Mouse (Mus musculus): Measurements from ENCODE around the gene Pakap. TPM values are rescaled to one million over a fixed set of nuclear protein-coding genes. Genes with fewer than 3 reads are reported as not detected.

Pakap gene
- polyA plus RNA-seq, 1 experiment from 2014 or later = 22.9 TPM

- Histone ChIP-seq H3K27ac (replicated peaks; ENCODE audit: low read depth, low read length) (no peak overlapping the region), H3K36me3 (replicated peaks; ENCODE audit: control insufficient read depth, insufficient read depth, low read depth, low read length) (no peaks in the 10 kb centered on the region), H3K27me3 (ENCODE audit: control insufficient read depth, insufficient read depth, low read length) (no peaks in the 10 kb centered on the region), H3K9me3 (replicated peaks; ENCODE audit: control insufficient read depth, low read length) (no peaks in the 10 kb centered on the region), H3K9ac (replicated peaks; ENCODE audit: low read length) (no peak overlapping the region), H3K4me1 (ENCODE audit: control insufficient read depth, insufficient read depth, low read length) (no peaks in the 10 kb centered on the region), H3K4me2 (ENCODE audit: low read depth, low read length) (no peak overlapping the region), H3K4me3 (ENCODE audit: low read depth, low read length) (no peak overlapping the region)
- 93% methylated on average over 11 of the region's 11 CpGs for WGBS
- ATAC-seq (replicated peaks; ENCODE audit: insufficient number of reproducible peaks, low FRiP score, low TSS enrichment, low read depth) (no peak), DNase-seq (ENCODE audit: low spot score) (no peak)
Observed at GRCm38 (mm10) chr4:57600685-57601457, 32.9 kb downstream of the Pakap start.

GRCm38 (mm10) chr4:57601458-57601835 is 33.5 kb downstream of the Pakap start:
- H3K4me3 ChIP-seq (ENCODE audit: low read depth, low read length) = no peak overlapping the region
- H3K27me3 ChIP-seq (ENCODE audit: control insufficient read depth, insufficient read depth, low read length) = no peaks in the 10 kb centered on the region
- H3K36me3 ChIP-seq (replicated peaks; ENCODE audit: control insufficient read depth, insufficient read depth, low read depth, low read length) = no peaks in the 10 kb centered on the region
- no peak overlapping the region for H3K4me2 ChIP-seq (ENCODE audit: low read depth, low read length)
- 77% methylated on average over 9 of the region's 9 CpGs for WGBS
- DNase-seq (ENCODE audit: low spot score) (no peak), ATAC-seq (replicated peaks; ENCODE audit: insufficient number of reproducible peaks, low FRiP score, low TSS enrichment, low read depth) (no peak)
- no peaks in the 10 kb centered on the region for H3K4me1 ChIP-seq (ENCODE audit: control insufficient read depth, insufficient read depth, low read length)
- H3K27ac ChIP-seq (replicated peaks; ENCODE audit: low read depth, low read length) = no peak overlapping the region
- no peak overlapping the region for H3K9ac ChIP-seq (replicated peaks; ENCODE audit: low read length)
- H3K9me3 ChIP-seq (replicated peaks; ENCODE audit: control insufficient read depth, low read length) = no peaks in the 10 kb centered on the region

- Histone ChIP-seq H3K4me3 (ENCODE audit: low read depth, low read length) (no peak overlapping the region), H3K27me3 (ENCODE audit: control insufficient read depth, insufficient read depth, low read length) (no peaks in the 10 kb centered on the region), H3K9ac (replicated peaks; ENCODE audit: low read length) (no peak overlapping the region), H3K4me1 (ENCODE audit: control insufficient read depth, insufficient read depth, low read length) (no peaks in the 10 kb centered on the region), H3K4me2 (ENCODE audit: low read depth, low read length) (no peak overlapping the region), H3K27ac (replicated peaks; ENCODE audit: low read depth, low read length) (no peak overlapping the region), H3K9me3 (replicated peaks; ENCODE audit: control insufficient read depth, low read length) (no peaks in the 10 kb centered on the region), H3K36me3 (replicated peaks; ENCODE audit: control insufficient read depth, insufficient read depth, low read depth, low read length) (no peaks in the 10 kb centered on the region)
- ATAC-seq (replicated peaks; ENCODE audit: insufficient number of reproducible peaks, low FRiP score, low TSS enrichment, low read depth) (no peak), DNase-seq (ENCODE audit: low spot score) (no peak)
- 86% methylated on average over 10 of the region's 10 CpGs for WGBS
Observed at GRCm38 (mm10) chr4:57601903-57602617, 34.1 kb downstream of the Pakap start.

DNA sequence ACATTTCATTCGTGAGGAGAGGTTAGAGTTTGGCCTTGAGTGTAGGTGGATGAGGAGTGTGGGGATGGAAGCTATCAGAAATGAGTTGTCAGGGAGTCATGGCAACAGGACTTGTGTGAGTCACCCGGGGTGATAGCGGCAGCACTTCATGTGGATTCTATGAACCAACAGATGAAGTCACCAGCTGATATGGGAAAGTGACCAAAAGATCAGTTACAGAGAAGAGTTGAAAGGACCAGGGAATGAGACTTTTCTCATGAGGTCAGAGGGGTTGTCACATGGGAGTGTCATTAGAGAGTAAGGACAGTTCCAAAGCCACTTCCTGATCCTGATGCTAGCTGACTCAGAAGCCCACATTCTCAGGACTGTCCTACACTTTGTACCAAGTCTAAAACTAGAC is 38.3 kb downstream of the Pakap start:
- Histone ChIP-seq H3K9ac (replicated peaks; ENCODE audit: low read length) (no peak overlapping the region), H3K36me3 (replicated peaks; ENCODE audit: control insufficient read depth, insufficient read depth, low read depth, low read length) (no peaks in the 10 kb centered on the region), H3K4me3 (ENCODE audit: low read depth, low read length) (no peak overlapping the region), H3K27ac (replicated peaks; ENCODE audit: low read depth, low read length) (no peak overlapping the region), H3K9me3 (replicated peaks; ENCODE audit: control insufficient read depth, low read length) (no peaks in the 10 kb centered on the region), H3K4me2 (ENCODE audit: low read depth, low read length) (no peak overlapping the region), H3K27me3 (ENCODE audit: control insufficient read depth, insufficient read depth, low read length) (no peaks in the 10 kb centered on the region), H3K4me1 (ENCODE audit: control insufficient read depth, insufficient read depth, low read length) (no peaks in the 10 kb centered on the region)
- 83% methylated on average over 3 of the region's 3 CpGs for WGBS
- ATAC-seq (replicated peaks; ENCODE audit: insufficient number of reproducible peaks, low FRiP score, low TSS enrichment, low read depth) (no peak), DNase-seq (ENCODE audit: low spot score) (no peak)

DNA sequence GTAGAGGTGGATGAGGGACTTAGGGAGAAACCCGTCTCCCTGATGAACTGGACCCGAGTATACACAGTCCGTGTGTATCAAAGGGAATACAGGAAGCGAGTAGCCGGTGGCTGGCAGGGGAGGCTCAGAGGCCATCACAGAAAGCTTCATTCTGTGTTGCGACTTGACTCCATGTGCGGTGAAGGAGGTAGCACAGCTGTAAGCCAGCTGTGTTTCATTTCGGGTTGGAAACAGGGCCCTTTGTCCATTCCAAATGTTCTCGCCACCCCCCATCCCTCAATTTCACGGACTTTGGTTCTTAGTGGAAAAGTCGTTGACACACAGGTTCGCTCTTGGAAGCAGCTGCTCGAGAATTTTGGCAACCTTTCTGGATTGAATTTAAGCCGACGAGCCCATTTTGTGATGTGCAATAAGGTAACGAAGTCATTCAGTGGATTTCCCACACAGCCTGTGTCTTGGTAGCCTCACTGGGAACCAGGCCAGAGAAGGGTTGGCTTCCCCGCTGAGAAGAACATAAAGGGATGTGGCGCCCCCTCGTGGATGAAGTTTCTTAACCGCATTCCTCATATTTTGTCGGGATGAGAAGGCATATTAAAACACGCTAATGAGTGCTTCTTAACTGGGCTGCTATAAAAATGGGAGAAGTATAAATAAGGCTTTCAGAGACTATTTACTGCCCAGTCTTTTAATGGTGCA is 39.4 kb downstream of the Pakap start:
- no peaks in the 10 kb centered on the region for H3K36me3 ChIP-seq (replicated peaks; ENCODE audit: control insufficient read depth, insufficient read depth, low read depth, low read length)
- 18% methylated on average over 22 of the region's 22 CpGs for WGBS
- H3K4me1 ChIP-seq (ENCODE audit: control insufficient read depth, insufficient read depth, low read length) = 0 out of 2 replicates have a peak, but pooled peaks cover 2% of the 10 kb centered on the region
- H3K4me3 ChIP-seq (ENCODE audit: low read depth, low read length) = no peak overlapping the region
- H3K9ac ChIP-seq (replicated peaks; ENCODE audit: low read length) = 0 out of 2 replicates have a peak overlapping the region, but pooled peaks have one; percentile 2
- peak overlapping the region; percentile 56; the same call in 1 of the 2 replicates for H3K27ac ChIP-seq (replicated peaks; ENCODE audit: low read depth, low read length)
- no peaks in the 10 kb centered on the region for H3K9me3 ChIP-seq (replicated peaks; ENCODE audit: control insufficient read depth, low read length)
- DNase-seq (ENCODE audit: low spot score) (peak; percentile 95), ATAC-seq (replicated peaks; ENCODE audit: insufficient number of reproducible peaks, low FRiP score, low TSS enrichment, low read depth) (no peak)
- H3K4me2 ChIP-seq (ENCODE audit: low read depth, low read length) = no peak overlapping the region
- no peaks in the 10 kb centered on the region for H3K27me3 ChIP-seq (ENCODE audit: control insufficient read depth, insufficient read depth, low read length)

DNA sequence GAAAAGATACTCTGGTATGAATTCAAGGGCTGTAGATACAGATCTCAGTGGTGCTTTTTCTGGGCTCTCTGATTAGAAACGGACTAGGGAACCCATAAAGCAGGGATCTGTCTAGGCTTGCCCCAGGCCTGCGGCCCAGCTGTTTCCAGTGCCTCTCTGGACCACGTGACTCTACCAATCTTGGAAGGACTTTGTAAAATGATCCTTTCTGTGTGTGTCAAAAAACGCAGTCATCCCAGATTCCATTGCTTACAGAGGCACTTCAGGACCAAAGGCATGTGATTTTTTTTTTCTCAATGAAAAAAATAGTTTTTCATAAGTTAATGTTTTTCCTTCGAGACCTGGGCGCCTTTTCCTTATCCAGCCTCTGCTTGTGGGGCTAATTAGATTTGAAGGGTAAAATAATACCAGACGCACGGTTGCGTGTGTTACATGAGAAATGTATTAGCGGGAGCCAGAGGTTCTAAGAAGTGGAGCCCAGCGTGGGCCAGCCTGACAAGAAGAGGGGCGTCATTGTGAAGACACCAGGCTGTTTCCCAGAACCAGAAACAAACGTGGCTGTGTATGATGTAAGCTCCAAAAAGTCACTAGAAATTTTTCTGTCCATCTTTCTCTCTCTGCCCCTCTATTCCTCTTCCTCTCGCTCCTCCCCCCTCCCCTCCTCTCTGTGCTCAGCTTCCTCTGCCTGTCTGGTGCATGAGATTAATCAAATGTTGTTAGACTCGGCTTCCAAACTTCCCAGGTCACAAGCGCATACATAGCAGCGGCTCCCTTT is 43.5 kb downstream of the Pakap start:
- WGBS = 18% methylated on average over 16 of the region's 17 CpGs
- peaks cover 2% of the 10 kb centered on the region; the same call in 1 of the 2 replicates for H3K4me1 ChIP-seq (ENCODE audit: control insufficient read depth, insufficient read depth, low read length)
- peak overlapping the region; percentile 30 for H3K4me2 ChIP-seq (ENCODE audit: low read depth, low read length)
- H3K9me3 ChIP-seq (replicated peaks; ENCODE audit: control insufficient read depth, low read length) = no peaks in the 10 kb centered on the region
- no peak overlapping the region for H3K4me3 ChIP-seq (ENCODE audit: low read depth, low read length)
- ATAC-seq (replicated peaks; ENCODE audit: insufficient number of reproducible peaks, low FRiP score, low TSS enrichment, low read depth) (peak; percentile 84), DNase-seq (ENCODE audit: low spot score) (peak; percentile 91)
- peak overlapping the region; percentile 85 for H3K27ac ChIP-seq (replicated peaks; ENCODE audit: low read depth, low read length)
- no peak overlapping the region for H3K9ac ChIP-seq (replicated peaks; ENCODE audit: low read length)
- H3K36me3 ChIP-seq (replicated peaks; ENCODE audit: control insufficient read depth, insufficient read depth, low read depth, low read length) = no peaks in the 10 kb centered on the region
- H3K27me3 ChIP-seq (ENCODE audit: control insufficient read depth, insufficient read depth, low read length) = no peaks in the 10 kb centered on the region

DNA sequence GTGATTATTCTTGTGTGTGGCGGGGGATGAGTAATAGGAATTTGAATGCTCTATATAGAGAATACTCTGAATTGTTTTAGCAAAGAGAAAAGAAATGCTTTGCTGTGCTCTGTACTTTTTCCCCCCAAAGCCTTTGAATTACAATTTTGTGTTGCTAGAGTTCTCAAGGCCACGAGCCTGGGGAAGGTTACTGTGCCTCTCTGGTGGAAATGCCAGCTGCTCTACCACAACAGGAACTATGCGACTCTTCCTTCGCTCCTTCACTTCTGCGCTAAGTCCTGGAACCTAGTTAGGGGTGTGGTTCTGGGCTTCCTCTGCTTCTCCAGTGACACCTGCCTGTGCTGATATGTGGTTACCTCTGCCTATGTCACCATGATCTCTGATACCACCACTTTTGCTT is 44.7 kb downstream of the Pakap start:
- ATAC-seq (replicated peaks; ENCODE audit: insufficient number of reproducible peaks, low FRiP score, low TSS enrichment, low read depth) = no peak

More for the DNA sequence above, 44.7 kb downstream of the Pakap start:
- Histone ChIP-seq H3K9ac (replicated peaks; ENCODE audit: low read length) (no peak overlapping the region), H3K27me3 (ENCODE audit: control insufficient read depth, insufficient read depth, low read length) (no peaks in the 10 kb centered on the region), H3K4me3 (ENCODE audit: low read depth, low read length) (no peak overlapping the region), H3K36me3 (replicated peaks; ENCODE audit: control insufficient read depth, insufficient read depth, low read depth, low read length) (no peaks in the 10 kb centered on the region), H3K4me1 (ENCODE audit: control insufficient read depth, insufficient read depth, low read length) (peaks cover 2% of the 10 kb centered on the region; the same call in 1 of the 2 replicates), H3K9me3 (replicated peaks; ENCODE audit: control insufficient read depth, low read length) (no peaks in the 10 kb centered on the region), H3K4me2 (ENCODE audit: low read depth, low read length) (no peak overlapping the region), H3K27ac (replicated peaks; ENCODE audit: low read depth, low read length) (peak overlapping the region; percentile 85; the same call in 1 of the 2 replicates)
- WGBS = 89% methylated on average over 5 of the region's 5 CpGs
- no peak for DNase-seq (ENCODE audit: low spot score)

All from embryonic facial prominence, embryonic 11.5 days (tissue).